Mouse (Mus musculus) erythroblast, embryonic 14.5 days (primary cell): ENCODE data around the gene Nol10.

Source experiments
- GATA1 ChIP-seq: IDR thresholded peaks from 2 replicates; pipeline ENCODE4 v1.6.1; 2012; ENCODE audit warnings: low read length, inconsistent platforms, mixed read lengths
- TAL1 ChIP-seq: IDR thresholded peaks from 3 replicates; pipeline ENCODE4 v1.6.1; 2012; ENCODE audit warnings: low read length, inconsistent platforms, mixed read lengths

DNA sequence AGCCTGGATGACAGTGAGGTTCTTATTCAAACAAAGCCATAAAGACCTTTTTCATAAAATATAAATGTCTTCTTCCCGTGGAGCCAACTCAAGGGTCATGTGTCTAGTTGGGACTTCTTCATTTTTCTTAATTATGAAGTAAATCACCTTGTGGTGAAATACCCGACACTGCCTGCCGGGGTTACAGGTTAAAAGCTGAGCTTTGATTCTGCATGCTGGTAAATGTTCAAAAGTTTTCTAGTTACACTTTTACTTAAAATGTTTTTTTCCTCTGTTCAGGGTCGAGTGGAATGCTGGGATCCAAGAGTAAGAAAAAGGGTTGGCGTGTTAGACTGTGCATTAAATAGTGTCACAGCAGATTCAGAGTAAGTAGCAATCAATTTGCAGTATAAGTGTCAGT lies 14.1 kb downstream of the Nol10 start:
- TF ChIP-seq GATA1 (no peak), TAL1 (no peak)
